Mouse (Mus musculus): Measurements from ENCODE around the gene Tjp1.

Gene Tjp1

DNA sequence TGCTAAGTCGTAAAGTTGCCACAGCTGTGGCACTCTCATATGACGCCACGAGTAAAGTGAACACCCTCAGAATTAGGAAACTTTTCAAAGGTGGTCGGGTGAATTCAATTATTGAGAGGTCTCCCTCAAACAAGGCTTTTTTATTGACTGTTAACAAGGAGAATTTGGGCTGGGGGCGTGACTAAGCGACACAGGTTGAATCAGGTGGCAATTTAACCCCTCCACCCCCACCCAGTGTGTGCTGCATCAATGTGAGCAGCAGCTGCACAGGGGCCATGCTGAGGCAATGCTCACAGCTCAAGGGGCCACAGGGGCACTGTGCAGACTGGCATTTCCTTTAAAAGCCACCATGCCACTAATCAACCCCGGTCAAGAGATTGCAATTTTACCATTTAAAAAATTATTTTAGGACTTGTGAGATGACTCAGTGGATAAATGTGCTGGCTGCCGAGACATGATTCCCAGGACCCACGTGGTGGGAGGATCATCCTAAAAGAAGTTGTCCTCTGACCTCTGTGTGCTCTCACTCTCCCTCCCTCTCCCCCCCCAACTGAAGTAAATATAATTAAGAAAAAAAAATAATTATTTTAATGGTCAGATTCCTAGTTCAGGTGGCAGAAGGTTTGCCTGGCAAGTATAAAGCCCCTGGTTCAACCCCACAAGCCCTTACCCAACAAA lies 96.4 kb downstream of the Tjp1 start:
- DNase-seq (ENCODE audit: low spot score in 2 of 2) = no peak

- DNase-seq (ENCODE audit: low spot score in 2 of 2) = no peak
These were observed 97.2 kb downstream of the Tjp1 start for GRCm38 (mm10) chr7:65430401-65430800.

DNA sequence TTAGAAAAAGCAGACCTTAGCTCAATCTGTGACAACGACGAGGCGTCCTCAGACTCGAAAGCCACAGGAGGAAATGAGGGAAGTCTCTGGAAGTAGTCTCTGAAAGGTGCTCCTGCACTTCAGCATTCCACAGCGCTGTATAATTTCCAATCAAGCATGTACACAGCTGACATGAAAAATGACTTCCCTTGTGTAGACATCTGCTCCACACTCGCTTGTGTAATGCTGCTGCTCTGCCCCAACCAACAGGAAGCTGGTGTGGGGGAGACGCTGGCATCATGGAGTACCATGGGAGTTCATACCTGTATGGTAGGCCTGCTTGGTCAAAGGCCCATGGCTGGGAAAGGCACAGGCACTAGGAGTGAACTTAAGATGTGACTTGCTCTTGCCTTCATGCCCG lies 103.1 kb downstream of the Tjp1 start:
- no peak for DNase-seq (ENCODE audit: low spot score in 2 of 2)

DNA sequence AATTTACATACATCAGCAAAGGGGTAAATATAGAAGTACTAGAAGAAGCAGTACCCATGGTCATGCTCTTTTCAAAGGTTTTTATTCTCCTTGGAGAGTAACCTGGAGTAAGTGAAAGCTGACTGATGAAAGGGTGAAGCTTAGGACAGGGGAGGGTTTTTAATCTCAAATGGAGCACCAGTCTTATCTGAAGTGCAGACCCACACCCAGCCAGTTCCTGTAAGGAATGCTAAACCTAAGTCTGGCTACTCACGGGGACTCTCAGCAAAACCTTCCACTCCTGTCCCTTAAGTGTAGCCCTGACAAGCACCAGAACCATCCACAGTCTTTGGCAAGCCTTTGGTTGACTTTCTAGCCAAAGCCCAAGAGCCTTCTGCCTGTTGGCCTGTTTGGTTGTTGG lies 105.1 kb downstream of the Tjp1 start:
- DNase-seq (ENCODE audit: low spot score in 2 of 2) = no peak

GRCm38 (mm10) chr7:65421451-65421850 lies 106.1 kb downstream of the Tjp1 start:
- DNase-seq (ENCODE audit: low spot score in 2 of 2) = no peak

- no peak for DNase-seq (ENCODE audit: low spot score in 2 of 2)
These were observed 107.7 kb downstream of the Tjp1 start for GRCm38 (mm10) chr7:65419926-65420325.

DNA sequence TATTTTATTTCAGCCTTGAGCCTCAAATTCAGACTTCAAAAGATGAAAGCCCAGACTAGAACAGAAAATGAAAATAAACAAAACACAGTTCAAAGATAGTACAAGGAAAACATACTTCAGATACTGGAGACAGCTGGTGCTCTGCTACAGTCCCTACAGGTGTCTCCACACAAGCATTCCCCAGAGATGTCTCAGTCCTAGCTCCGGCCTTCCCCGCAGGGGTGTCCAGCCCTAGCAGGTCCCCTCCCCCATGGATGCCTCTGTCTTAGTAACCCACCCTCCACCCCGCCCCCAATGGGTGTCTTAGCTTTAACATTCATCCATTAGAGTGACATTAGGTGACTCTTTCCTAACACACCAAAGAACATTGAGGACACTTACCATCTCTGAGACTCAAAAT lies 108.6 kb downstream of the Tjp1 start:
- DNase-seq (ENCODE audit: low spot score in 2 of 2) = no peak

DNA sequence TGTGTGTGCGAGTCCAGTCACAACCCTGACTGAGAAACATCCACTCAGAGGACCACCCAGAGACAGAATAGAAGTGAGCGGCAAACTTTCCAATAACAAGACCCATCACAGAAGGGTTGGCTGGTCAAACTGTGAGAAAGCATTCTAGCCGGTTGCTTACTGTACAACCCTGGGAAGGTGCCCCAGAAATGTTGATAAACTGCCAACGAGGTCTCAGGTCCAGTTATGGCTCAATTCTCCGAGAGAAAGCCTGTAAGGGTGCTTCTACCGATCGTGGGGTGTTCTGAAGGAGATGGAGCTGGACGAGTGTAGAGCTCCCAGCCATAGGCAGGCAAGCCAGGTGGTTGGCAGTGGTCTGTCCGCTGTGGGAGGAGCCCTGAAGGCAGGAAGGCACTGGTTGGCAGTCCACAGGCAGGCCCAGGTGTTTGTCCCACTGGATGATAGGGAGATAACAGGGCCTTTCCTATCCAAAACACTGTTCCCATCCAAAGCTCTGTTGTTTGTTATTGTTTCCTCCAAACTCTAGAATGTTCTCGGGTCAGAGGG lies 109.1 kb downstream of the Tjp1 start:
- no peak for DNase-seq (ENCODE audit: low spot score in 2 of 2)

DNA sequence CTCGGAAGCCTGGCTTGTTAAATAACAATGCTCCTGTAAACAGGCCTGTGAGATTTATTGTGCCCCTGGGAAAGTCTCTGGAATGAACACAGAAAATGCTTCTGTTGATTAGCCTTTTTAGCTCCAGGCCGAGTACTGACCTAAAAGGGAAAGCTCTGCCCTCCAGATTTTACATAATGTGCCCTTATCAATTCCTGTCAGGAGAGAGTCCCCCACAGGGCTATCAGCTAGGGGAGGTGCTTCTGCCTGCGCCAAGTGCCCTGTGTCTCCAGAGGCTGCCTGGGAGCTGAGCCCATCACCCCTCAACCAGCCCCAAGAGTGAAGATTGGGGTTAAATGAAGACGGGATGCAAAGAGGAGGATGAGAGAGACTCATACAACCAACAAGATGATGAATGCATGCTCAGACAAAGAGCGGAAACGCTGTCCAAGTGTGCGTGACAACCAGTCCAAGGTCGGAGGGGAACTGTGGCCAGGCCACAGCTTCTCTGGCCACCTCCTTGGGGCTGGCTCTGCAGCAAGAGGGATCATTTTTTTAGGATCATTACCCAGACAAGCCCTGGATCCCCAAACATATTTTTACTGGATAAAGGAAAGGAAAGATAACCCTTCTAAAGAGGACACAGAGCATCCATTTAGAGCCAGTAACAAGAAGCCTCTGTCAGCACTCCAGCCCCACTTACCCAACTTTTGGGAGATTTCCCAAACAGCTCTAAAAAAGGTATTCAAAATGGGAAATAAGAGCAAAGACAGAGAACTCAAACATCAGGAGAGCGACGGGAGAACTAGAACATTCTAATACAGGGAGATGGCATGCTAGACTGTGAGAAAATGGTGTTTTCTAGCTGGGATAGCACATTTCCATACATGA lies 110.1 kb downstream of the Tjp1 start:
- no peak for DNase-seq (ENCODE audit: low spot score in 2 of 2)

DNA sequence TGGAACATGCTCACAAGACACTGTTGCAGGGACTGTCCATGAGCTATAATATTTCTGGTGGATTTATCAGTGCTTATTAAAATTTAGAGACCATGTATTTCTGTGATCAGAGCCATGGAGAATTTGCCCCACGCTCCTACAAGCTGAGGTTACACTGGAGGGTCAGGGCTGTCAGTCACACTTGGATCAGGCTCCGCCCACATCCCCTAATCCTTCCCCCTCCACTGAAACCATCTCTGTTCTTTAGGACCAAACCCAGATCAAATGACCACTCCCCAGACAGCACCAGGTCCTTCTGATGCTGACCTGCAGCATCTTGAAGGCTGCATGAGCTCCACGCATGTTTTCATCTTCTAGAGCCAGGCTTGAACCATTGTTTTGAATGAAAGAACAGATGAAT lies 111.1 kb downstream of the Tjp1 start:
- no peak for DNase-seq (ENCODE audit: low spot score in 2 of 2)

DNA sequence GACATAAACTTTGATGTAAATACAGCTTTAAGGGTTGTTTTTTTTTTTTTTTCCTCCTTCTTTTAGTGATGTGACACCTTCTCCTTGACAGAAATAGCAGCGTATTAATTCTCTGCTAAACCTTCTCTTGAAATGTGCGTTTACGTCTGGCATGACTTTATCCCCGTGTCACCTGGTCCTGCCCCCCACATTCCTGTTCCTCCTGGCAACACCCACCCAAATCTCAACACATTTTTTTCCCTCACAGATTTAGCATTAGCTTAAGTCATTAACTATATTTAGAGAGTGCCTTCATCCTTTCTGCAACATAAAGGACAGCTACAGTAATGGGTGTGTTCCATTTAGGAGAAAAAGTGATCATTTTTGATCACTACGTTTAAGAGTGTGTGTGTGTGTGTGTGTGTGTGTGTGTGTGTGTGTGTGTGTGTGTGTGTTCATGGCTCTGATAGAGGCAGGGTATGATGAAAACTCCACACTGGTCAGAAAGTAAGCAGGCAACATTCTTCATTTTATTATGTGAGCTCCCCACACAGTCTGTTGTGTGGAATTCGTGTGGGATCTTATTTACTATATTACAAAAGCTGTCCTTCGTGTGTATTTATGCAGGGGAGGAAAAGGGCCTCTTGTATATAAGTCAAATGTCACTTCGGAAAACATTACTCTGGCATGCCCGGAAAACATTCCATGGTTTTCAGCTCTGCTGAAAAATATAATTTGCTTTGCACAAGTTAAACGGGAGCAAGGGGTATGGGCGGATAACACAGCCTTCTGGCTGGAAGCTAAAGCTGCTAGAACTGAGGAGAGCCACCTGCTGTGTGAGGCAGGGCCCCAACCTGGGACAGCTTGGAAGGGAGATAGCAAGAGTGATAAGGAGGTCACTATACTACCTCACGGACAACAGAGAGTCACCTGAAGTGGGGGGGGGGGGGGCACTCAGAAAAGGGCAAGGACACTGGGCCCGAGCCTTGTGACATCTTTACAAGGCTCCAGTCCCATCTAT lies 113.3 kb downstream of the Tjp1 start:
- no peak for DNase-seq (ENCODE audit: low spot score in 2 of 2)

GRCm38 (mm10) chr7:65410668-65411067 lies 116.9 kb downstream of the Tjp1 start:
- no peak for DNase-seq (ENCODE audit: low spot score in 2 of 2)

GRCm38 (mm10) chr7:65406427-65406826 lies 121.2 kb downstream of the Tjp1 start:
- DNase-seq (ENCODE audit: low spot score in 2 of 2) = no peak

GRCm38 (mm10) chr7:65402516-65402915 lies 125.1 kb downstream of the Tjp1 start:
- no peak for DNase-seq (ENCODE audit: low spot score in 2 of 2)

GRCm38 (mm10) chr7:65401622-65402021 lies 126.0 kb downstream of the Tjp1 start:
- no peak for DNase-seq (ENCODE audit: low spot score in 2 of 2)

GRCm38 (mm10) chr7:65395891-65396290 lies 131.7 kb downstream of the Tjp1 start:
- DNase-seq (ENCODE audit: low spot score in 2 of 2) = no peak

DNA sequence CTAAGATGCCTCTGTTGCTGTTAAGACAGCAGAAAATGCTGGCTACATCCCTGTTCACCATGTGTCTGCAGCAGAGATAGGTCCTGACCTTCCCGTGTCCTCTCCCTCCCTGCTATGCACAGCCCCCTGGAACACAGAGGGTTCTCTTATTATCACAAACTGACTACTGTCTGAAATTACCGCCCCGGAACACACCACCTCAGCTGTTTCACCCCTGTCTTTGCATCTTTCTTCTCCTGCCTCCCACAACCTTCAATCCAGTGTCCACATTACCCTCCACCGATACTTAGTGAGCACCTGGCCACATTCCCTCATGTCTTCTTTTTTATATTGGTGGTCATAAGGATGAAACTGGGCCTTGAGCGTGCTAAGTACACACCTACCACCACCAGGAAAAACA lies 132.4 kb downstream of the Tjp1 start:
- DNase-seq (ENCODE audit: low spot score in 2 of 2) = no peak

GRCm38 (mm10) chr7:65394672-65395071 lies 132.9 kb downstream of the Tjp1 start:
- DNase-seq (ENCODE audit: low spot score in 2 of 2) = no peak

DNA sequence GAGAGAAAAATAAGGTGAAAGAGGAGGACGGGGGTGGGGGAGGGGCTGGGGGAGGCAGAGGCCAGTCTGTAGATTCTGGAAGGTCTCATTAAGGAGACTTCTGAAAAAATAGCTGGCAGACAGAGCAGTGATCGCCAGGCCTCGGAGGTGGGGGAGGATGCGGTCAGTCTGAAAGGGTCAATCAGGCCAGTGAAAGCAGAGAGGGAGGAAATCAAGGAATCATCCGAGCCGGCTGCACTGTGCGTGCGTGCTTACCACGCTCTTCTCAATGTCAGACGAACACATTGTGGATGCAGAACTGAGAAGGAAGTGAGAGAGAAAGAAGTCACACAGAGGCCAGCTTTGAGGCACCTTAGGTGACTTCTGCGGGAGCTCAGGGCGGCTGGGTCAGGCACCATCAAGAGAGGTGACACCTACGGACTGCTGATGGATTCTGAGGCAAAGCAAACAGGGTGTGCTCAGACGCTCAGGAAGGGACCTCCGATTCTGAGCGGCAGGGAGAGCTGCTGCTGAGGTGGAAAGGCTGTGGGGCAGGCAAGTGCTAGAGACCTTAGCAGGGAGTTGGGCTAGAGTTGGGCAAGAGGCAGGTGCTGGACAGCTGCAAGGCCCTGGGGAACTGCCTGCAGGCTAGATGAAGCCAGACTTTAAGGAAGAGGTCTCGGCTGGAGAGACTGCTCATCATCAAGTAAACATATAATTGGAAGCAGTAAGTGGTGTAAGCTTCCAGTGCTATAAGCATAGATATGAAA lies 133.7 kb downstream of the Tjp1 start:
- no peak for DNase-seq (ENCODE audit: low spot score in 2 of 2)

DNA sequence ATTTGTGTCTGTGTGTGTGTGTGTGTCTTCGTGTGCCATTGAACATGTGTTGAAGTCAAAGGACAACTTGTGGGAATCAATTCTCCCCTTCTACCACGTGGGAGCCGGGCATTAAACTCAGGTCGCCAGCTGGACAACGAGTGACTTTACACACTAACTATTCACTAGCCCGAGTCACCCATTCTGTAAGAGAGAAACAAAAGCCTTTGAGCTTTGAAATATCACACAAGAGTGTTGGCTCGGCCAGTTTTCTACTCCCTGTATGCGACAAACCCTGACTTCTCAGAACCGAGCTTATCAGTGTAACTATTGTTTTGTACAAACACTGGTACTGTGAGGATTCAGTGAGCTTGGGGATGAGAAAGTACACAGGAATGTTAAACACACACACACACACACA lies 134.6 kb downstream of the Tjp1 start:
- DNase-seq (ENCODE audit: low spot score in 2 of 2) = no peak

GRCm38 (mm10) chr7:65389539-65389938 lies 138.0 kb downstream of the Tjp1 start:
- no peak for DNase-seq (ENCODE audit: low spot score in 2 of 2)

All from thymus, postnatal 10 days (tissue).